Mouse (Mus musculus) heart, postnatal 36 days (tissue): ENCODE results near the gene Arl14ep. TPM values are rescaled to one million over a fixed set of nuclear protein-coding genes. Genes with fewer than 3 reads are reported as not detected.
A peak's percentile ranks its signal among the peaks of the same experiment; 100 is the strongest.

ENCODE experiments used
- DNase-seq, 2 experiments: peaks; one replicate each; pipeline ENCODE4 v3.0.0; 2021 to 2022
- intact Hi-C: fragments of 180-260 bp; cut with DNase I; formaldehyde crosslinking; loops from one replicate; pipeline ENCODE4 v1.15.1; 2025
- total RNA-seq, 2 experiments: library from RNA; stranded (reverse); gene quantifications; 2 replicates each; pipeline ENCODE4 v1.2.3; 2021

Arl14ep gene
- total RNA-seq, 2 experiments from 2014 or later, result 9.7 to 11.9 TPM

GRCm38 (mm10) chr2:106956146-106956545 is 18.1 kb downstream of the Arl14ep start:
- intact Hi-C loops, result loop anchor here (5.0 to 10.0 kb wide), 2 partner anchors 264 to 301 kb away; partner anchors contain the start of gene Mpped2
- DNase-seq, result no peak

GRCm38 (mm10) chr2:106955621-106956020 is 18.6 kb downstream of the Arl14ep start:
- peak; percentile 10 to 16 for DNase-seq
- intact Hi-C loops, result loop anchor here (1.0 to 10.0 kb wide), 3 partner anchors 263 to 524 kb away; partner anchors contain the start of gene Mpped2

GRCm38 (mm10) chr2:106954975-106955374 is 19.2 kb downstream of the Arl14ep start:
- no peak for DNase-seq
- intact Hi-C loops, result loop anchor here (1.0 to 10.0 kb wide), 4 partner anchors 63 to 524 kb away; partner anchors contain the start of gene Mpped2

- intact Hi-C loops, result no loop called here
- DNase-seq, result peak; percentile 7 to 21
Observed at GRCm38 (mm10) chr2:106942451-106942850, 31.8 kb downstream of the Arl14ep start.

GRCm38 (mm10) chr2:106935681-106936080 is 38.5 kb downstream of the Arl14ep start:
- intact Hi-C loops, result no loop called here
- no peak for DNase-seq

GRCm38 (mm10) chr2:106929906-106930305 is 44.3 kb downstream of the Arl14ep start:
- DNase-seq, result no peak
- intact Hi-C loops, result no loop called here

Other genes with a start within 250 kb of the Arl14ep start
- not detected for gene Fshb, start 85.2 kb upstream of the Arl14ep start, total RNA-seq